Mouse (Mus musculus) intestine, postnatal 0 days (tissue): ENCODE results near the gene Sdc1. TPM values are rescaled to one million over a fixed set of nuclear protein-coding genes. Genes with fewer than 3 reads are reported as not detected.

Experiments used
- ATAC-seq: fragments of 200-750 bp; cut with Nextera tagmentation; 2 replicates; pipeline ENCODE4 v1.8.0; 2017; ENCODE audit warnings: mild to moderate bottlenecking, moderate TSS enrichment, moderate library complexity
- H3K27ac ChIP-seq: fragments of 300-500 bp; sonication (generic); 2 replicates; pipeline ENCODE4 v1.5.1; 2014; ENCODE audit warnings: mild to moderate bottlenecking, low read depth, low read length, moderate library complexity
- H3K27me3 ChIP-seq: fragments of 300-500 bp; sonication (generic); replicated peaks from 2 replicates; pipeline ENCODE4 v1.6.1; 2014; ENCODE audit warnings: low read length, mixed read lengths; ENCODE audit not compliant: control insufficient read depth, insufficient read depth
- H3K36me3 ChIP-seq: fragments of 300-500 bp; sonication (generic); 2 replicates; pipeline ENCODE4 v1.6.1; 2014; ENCODE audit warnings: mild to moderate bottlenecking, moderate library complexity; ENCODE audit not compliant: control insufficient read depth, insufficient read depth
- H3K4me1 ChIP-seq: fragments of 300-500 bp; sonication (generic); replicated peaks from 2 replicates; pipeline ENCODE4 v1.6.1; 2014; ENCODE audit warnings: antibody characterized with exemption, low read length, mixed read lengths; ENCODE audit not compliant: control insufficient read depth, insufficient read depth
- H3K4me2 ChIP-seq: fragments of 300-500 bp; sonication (generic); replicated peaks from 2 replicates; pipeline ENCODE4 v1.6.1; 2014; ENCODE audit warnings: low read depth, mild to moderate bottlenecking, moderate library complexity
- H3K4me3 ChIP-seq: fragments of 300-500 bp; sonication (generic); 2 replicates; pipeline ENCODE4 v1.5.1; 2014; ENCODE audit warnings: low read depth, low read length
- H3K9ac ChIP-seq: fragments of 300-500 bp; sonication (generic); 2 replicates; pipeline ENCODE4 v1.6.1; 2014; ENCODE audit warnings: mild to moderate bottlenecking, low read depth, low read length
- H3K9me3 ChIP-seq: fragments of 300-500 bp; sonication (generic); 2 replicates; pipeline ENCODE4 v1.6.1; 2016; ENCODE audit warnings: mixed run types; ENCODE audit not compliant: control insufficient read depth
- CTCF ChIP-seq: sonication (generic); IDR thresholded peaks from 2 replicates; pipeline ENCODE4 v1.5.1; 2016; ENCODE audit warnings: low read depth, mild to moderate bottlenecking, control low read depth, antibody characterized with exemption, moderate library complexity
- WGBS: fragments of 180-500 bp; shearing (Covaris S2); extraction: QIAGEN DNeasy Blood & Tissue Kit; methylation state at CpG from one replicate; pipeline ENCODE4 v1.1.7; 2014; 5-methylcytosine and 5-hydroxymethylcytosine counted together
- polyA plus RNA-seq: library from polyadenylated mRNA; unstranded; fragments of >200 nt; fragmentation: Nextera tagmentation; extraction: Ambion mirVana; gene quantifications from 2 replicates; pipeline ENCODE4 v1.2.1, GENCODE M21; 2015

Gene Sdc1
- polyA plus RNA-seq, 1 experiment from 2014 or later: 43.4 TPM

- 57% methylated on average over 7 of the region's 7 CpGs for WGBS
- ATAC-seq: no peak
- H3K4me2 ChIP-seq: no peak overlapping the region
- no peak overlapping the region for H3K27ac ChIP-seq
- TF ChIP-seq CTCF: no peak
- no peaks in the 10 kb centered on the region for H3K27me3 ChIP-seq
- H3K9ac ChIP-seq: no peak overlapping the region
- no peaks in the 10 kb centered on the region for H3K36me3 ChIP-seq
- no peaks in the 10 kb centered on the region for H3K4me1 ChIP-seq
- no peak overlapping the region for H3K4me3 ChIP-seq
- H3K9me3 ChIP-seq: no peaks in the 10 kb centered on the region
Measured at GRCm38 (mm10) chr12:8842725-8843124, 71.6 kb downstream of the Sdc1 start.

Other genes with a start within 250 kb of the Sdc1 start
- gene Slc7a15, start 172.3 kb upstream of the Sdc1 start, polyA plus RNA-seq: 5.7 TPM in 2 replicates
- 22.7 and 23.6 TPM in 2 replicates for gene Pum2, start 97.2 kb upstream of the Sdc1 start, polyA plus RNA-seq
- gene Laptm4a, start 150.3 kb downstream of the Sdc1 start, polyA plus RNA-seq: 241 and 242 TPM in 2 replicates
- not detected in 2 replicates for gene Matn3, start 176.6 kb downstream of the Sdc1 start, polyA plus RNA-seq
- 2.5 and 2.6 TPM in 2 replicates for gene Wdr35, start 202.6 kb downstream of the Sdc1 start, polyA plus RNA-seq